Comparison of ENCODE assay signal across 10 mouse cellular contexts in the genomic region with DNA sequence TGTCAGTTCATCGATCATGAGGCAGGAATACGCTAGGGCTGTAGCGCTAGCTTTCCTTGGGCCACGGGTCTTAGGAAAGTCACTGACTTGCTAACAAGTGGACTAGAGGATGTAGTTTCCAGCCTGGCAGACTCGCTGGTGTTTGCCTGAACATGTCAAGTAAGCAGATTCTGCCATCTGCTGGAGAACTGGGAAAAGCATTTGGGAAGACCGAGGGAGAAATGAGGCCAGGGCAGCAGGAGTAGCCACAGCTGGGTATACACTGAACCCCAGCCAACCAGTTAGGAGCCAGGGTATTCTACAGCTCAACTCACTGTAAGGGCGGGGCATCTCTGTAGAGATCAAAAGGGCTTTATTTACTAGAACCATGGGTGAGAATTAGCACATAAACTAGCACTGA. TPM values are rescaled to one million over a fixed set of nuclear protein-coding genes. Genes with fewer than 3 reads are reported as not detected.
A peak's percentile ranks its signal among the peaks of the same experiment; 100 is the strongest.
DNase-seq lines count a peak whose midpoint lies in the region; ATAC-seq lines count a peak whose summit lies in the region.
"Had no signal": no experiment of that assay in that cellular context is flagged by ENCODE, and none has a peak within 500 bp of the region (broad histone marks: within the 10 kb centered on the region; RNA-seq: fewer than 3 reads in every experiment).

No protein-coding gene starts in this region.

- no peak overlapping the region for H3K9ac ChIP-seq in midbrain, embryonic 14.5 days (replicated peaks; ENCODE audit: low read length)
- H3K9ac ChIP-seq: heart, embryonic 13.5 days; liver, embryonic 15.5 days had no signal

- no peaks in the 10 kb centered on the region for H3K27me3 ChIP-seq in midbrain, embryonic 14.5 days (ENCODE audit: control insufficient read depth, insufficient read depth, low read length)
- H3K27me3 ChIP-seq in midbrain, embryonic 10.5 days (ENCODE audit: low read depth, poor library complexity, severe bottlenecking), result no peaks in the 10 kb centered on the region
- H3K27me3 ChIP-seq in embryonic facial prominence, embryonic 10.5 days (replicated peaks; ENCODE audit: low read depth, poor library complexity, severe bottlenecking), result no peaks in the 10 kb centered on the region
- H3K27me3 ChIP-seq: heart, embryonic 13.5 days; liver, embryonic 15.5 days had no signal

- no peak overlapping the region for H3K27ac ChIP-seq in midbrain, embryonic 14.5 days (replicated peaks; ENCODE audit: low read depth, low read length)
- no peak overlapping the region for H3K27ac ChIP-seq in midbrain, embryonic 10.5 days (replicated peaks)
- no peak overlapping the region for H3K27ac ChIP-seq in embryonic facial prominence, embryonic 10.5 days (replicated peaks)
- H3K27ac ChIP-seq: heart, embryonic 13.5 days; liver, embryonic 15.5 days had no signal

- H3K9me3 ChIP-seq in midbrain, embryonic 14.5 days (ENCODE audit: control insufficient read depth, low read length), result no peaks in the 10 kb centered on the region
- H3K9me3 ChIP-seq in midbrain, embryonic 10.5 days (replicated peaks), result no peaks in the 10 kb centered on the region
- H3K9me3 ChIP-seq in embryonic facial prominence, embryonic 10.5 days, result no peaks in the 10 kb centered on the region
- H3K9me3 ChIP-seq: heart, embryonic 13.5 days; liver, embryonic 15.5 days had no signal

- H3K36me3 ChIP-seq in midbrain, embryonic 14.5 days (ENCODE audit: control insufficient read depth, insufficient read depth, low read length), result peaks cover 40% of the 10 kb centered on the region
- H3K36me3 ChIP-seq in midbrain, embryonic 10.5 days, result peaks cover 59% of the 10 kb centered on the region
- H3K36me3 ChIP-seq in embryonic facial prominence, embryonic 10.5 days (replicated peaks), result peaks cover 65% of the 10 kb centered on the region

- ATAC-seq in midbrain, embryonic 14.5 days (ENCODE audit: low FRiP score, low TSS enrichment), result no peak

- intact Hi-C loops in heart, postnatal 10 days (cut with DNase I), result loop anchor here (5.0 kb wide), 1 partner anchor 56 kb away; the partner anchor contains the start of gene Setx
- intact Hi-C loops in heart, postnatal 25 days (cut with DNase I), result no loop called here

- no peak overlapping the region for H3K4me2 ChIP-seq in midbrain, embryonic 14.5 days (ENCODE audit: low read length)
- H3K4me2 ChIP-seq: heart, embryonic 13.5 days; liver, embryonic 15.5 days had no signal

- peak; percentile 22 to 47 for DNase-seq in heart, postnatal 10 days
- DNase-seq in heart, postnatal 25 days (ENCODE audit: low spot score), result no peak
- DNase-seq in midbrain, embryonic 14.5 days, result peak; percentile 83
- no peak for DNase-seq in midbrain, embryonic 10.5 days (ENCODE audit: low spot score)
- peak; percentile 28 for DNase-seq in embryonic facial prominence, embryonic 10.5 days (ENCODE audit: low spot score)
- peak; percentile 22 for DNase-seq in telencephalon, adult 2 months (ENCODE audit: low read depth, low spot score)
- DNase-seq in thymus, postnatal 25 days, result no peak
- DNase-seq in ovary, postnatal 36 days (ENCODE audit: low spot score), result no peak

- H3K4me3 ChIP-seq in midbrain, embryonic 14.5 days (replicated peaks; ENCODE audit: low read depth, low read length), result no peak overlapping the region
- no peak overlapping the region for H3K4me3 ChIP-seq in midbrain, embryonic 10.5 days
- H3K4me3 ChIP-seq in embryonic facial prominence, embryonic 10.5 days, result no peak overlapping the region
- H3K4me3 ChIP-seq: heart, embryonic 13.5 days; liver, embryonic 15.5 days had no signal

- WGBS in midbrain, embryonic 14.5 days, result 57% methylated on average over 7 of the region's 7 CpGs
- WGBS in midbrain, embryonic 10.5 days, result 56% methylated on average over 7 of the region's 7 CpGs
- WGBS in embryonic facial prominence, embryonic 10.5 days, result 63% methylated on average over 7 of the region's 7 CpGs

- H3K4me1 ChIP-seq in midbrain, embryonic 14.5 days (ENCODE audit: control insufficient read depth, insufficient read depth, low read length), result 0 out of 2 replicates have a peak, but pooled peaks cover 3% of the 10 kb centered on the region
- H3K4me1 ChIP-seq in midbrain, embryonic 10.5 days, result peaks cover 5% of the 10 kb centered on the region
- H3K4me1 ChIP-seq in embryonic facial prominence, embryonic 10.5 days, result peaks cover 5% of the 10 kb centered on the region

RNA-seq across cellular contexts. Expression of gene Ttf1, which starts 6.3 kb away (rescaled TPM):
- 1 to 10 TPM; 6.0 to 7.7 TPM for total RNA-seq in heart, postnatal 10 days (2021)
- total RNA-seq in heart, postnatal 25 days (2021), result 1 to 10 TPM; 6.1 to 7.2 TPM
- polyA plus RNA-seq in midbrain, embryonic 14.5 days (2014; fragmentation: Nextera tagmentation; extraction: Ambion mirVana), result 6.9 and 7.4 TPM in 2 replicates
- 11.9 and 12.6 TPM in 2 replicates for polyA plus RNA-seq in midbrain, embryonic 10.5 days (2016; fragmentation: Nextera tagmentation; extraction: Ambion mirVana)
- 10.4 and 13.9 TPM in 2 replicates for polyA plus RNA-seq in embryonic facial prominence, embryonic 10.5 days (2016; fragmentation: Nextera tagmentation; extraction: Ambion mirVana)

RNA-seq across cellular contexts. Expression of gene Cfap77, which starts 11.5 kb away (rescaled TPM):
- total RNA-seq in heart, postnatal 10 days (2021), result not detected
- not detected for total RNA-seq in heart, postnatal 25 days (2021)
- 1.1 and 1.3 TPM in 2 replicates for polyA plus RNA-seq in midbrain, embryonic 14.5 days (2014; fragmentation: Nextera tagmentation; extraction: Ambion mirVana)
- polyA plus RNA-seq in midbrain, embryonic 10.5 days (2016; fragmentation: Nextera tagmentation; extraction: Ambion mirVana), result 1.0 and 2.4 TPM in 2 replicates
- 0.75 and 1.2 TPM in 2 replicates for polyA plus RNA-seq in embryonic facial prominence, embryonic 10.5 days (2016; fragmentation: Nextera tagmentation; extraction: Ambion mirVana)
- polyA plus RNA-seq: liver, embryonic 15.5 days had no signal

RNA-seq across cellular contexts. Expression of gene Setx, which starts 57.6 kb away (rescaled TPM):
- total RNA-seq in heart, postnatal 10 days (2021), result 10 to 100 TPM; 35.8 to 40.8 TPM
- total RNA-seq in heart, postnatal 25 days (2021), result 10 to 100 TPM; 29.8 to 35.0 TPM
- 22.3 and 24.4 TPM in 2 replicates for polyA plus RNA-seq in midbrain, embryonic 14.5 days (2014; fragmentation: Nextera tagmentation; extraction: Ambion mirVana)
- polyA plus RNA-seq in midbrain, embryonic 10.5 days (2016; fragmentation: Nextera tagmentation; extraction: Ambion mirVana), result 11.8 and 13.8 TPM in 2 replicates
- polyA plus RNA-seq in embryonic facial prominence, embryonic 10.5 days (2016; fragmentation: Nextera tagmentation; extraction: Ambion mirVana), result 12.3 and 14.0 TPM in 2 replicates

Comparison
In these comparisons a context has a peak if more than half of its experiments do, and no peak if none do; other contexts are left out.
1. DNase-seq: peak in heart, postnatal 10 days (2 of 2), midbrain, embryonic 14.5 days (single experiment), embryonic facial prominence, embryonic 10.5 days (single experiment) and telencephalon, adult 2 months (single experiment); none in heart, postnatal 25 days (single experiment), midbrain, embryonic 10.5 days (single experiment), thymus, postnatal 25 days (single experiment) and ovary, postnatal 36 days (single experiment).